In genomic region chr11:33139458-33140110, GRCm38 (mm10) we compare ENCODE assay signal across 15 mouse cellular contexts. TPM values are rescaled to one million over a fixed set of nuclear protein-coding genes. Genes with fewer than 3 reads are reported as not detected.
"Had no signal": no experiment of that assay in that cellular context is flagged by ENCODE, and none has a peak within 500 bp of the region (broad histone marks: within the 10 kb centered on the region; RNA-seq: fewer than 3 reads in every experiment).

No protein-coding gene starts in this region.

- H3K9me3 ChIP-seq: kidney, embryonic 15.5 days; limb, embryonic 15.5 days; midbrain, embryonic 12.5 days; neural tube, embryonic 15.5 days had no signal

- H3K4me3 ChIP-seq: kidney, embryonic 15.5 days; left cerebral cortex, adult 2 months; limb, embryonic 15.5 days; midbrain, embryonic 12.5 days; myocyte; neural tube, embryonic 15.5 days had no signal

- DNase-seq: kidney, adult 2 months; kidney, postnatal 14 days; lung, adult 18-20 months; right cerebral cortex, adult 18-20 months; right cerebral cortex, postnatal 4 days; spleen, adult 18-20 months had no signal

- H3K27ac ChIP-seq: kidney, embryonic 15.5 days; left cerebral cortex, adult 2 months; limb, embryonic 15.5 days; liver, embryonic 14.5 days; midbrain, embryonic 12.5 days; neural tube, embryonic 15.5 days had no signal

- H3K4me2 ChIP-seq: kidney, embryonic 15.5 days; limb, embryonic 15.5 days; midbrain, embryonic 12.5 days; neural tube, embryonic 15.5 days had no signal

- H3K9ac ChIP-seq: kidney, embryonic 15.5 days; limb, embryonic 15.5 days; liver, embryonic 14.5 days; midbrain, embryonic 12.5 days; neural tube, embryonic 15.5 days had no signal

- ATAC-seq: intestine, embryonic 16.5 days had no signal

- H3K36me3 ChIP-seq: kidney, embryonic 15.5 days; limb, embryonic 15.5 days; midbrain, embryonic 12.5 days; neural tube, embryonic 15.5 days had no signal

RNA-seq across cellular contexts. Expression of gene Fgf18, which starts 7.6 kb away (rescaled TPM):
- total RNA-seq: megakaryocyte-erythroid progenitor cell, adult 5-6 weeks had no signal
